Mouse (Mus musculus) natural killer cell, adult 2 months (primary cell): ENCODE measurements around the gene Nphp4.

Source experiments
- DNase-seq, 2 experiments: peaks; one replicate each; pipeline ENCODE4 v3.0.0; 2022; ENCODE audit warnings: low spot score in 2 of 2

Gene Nphp4

DNA sequence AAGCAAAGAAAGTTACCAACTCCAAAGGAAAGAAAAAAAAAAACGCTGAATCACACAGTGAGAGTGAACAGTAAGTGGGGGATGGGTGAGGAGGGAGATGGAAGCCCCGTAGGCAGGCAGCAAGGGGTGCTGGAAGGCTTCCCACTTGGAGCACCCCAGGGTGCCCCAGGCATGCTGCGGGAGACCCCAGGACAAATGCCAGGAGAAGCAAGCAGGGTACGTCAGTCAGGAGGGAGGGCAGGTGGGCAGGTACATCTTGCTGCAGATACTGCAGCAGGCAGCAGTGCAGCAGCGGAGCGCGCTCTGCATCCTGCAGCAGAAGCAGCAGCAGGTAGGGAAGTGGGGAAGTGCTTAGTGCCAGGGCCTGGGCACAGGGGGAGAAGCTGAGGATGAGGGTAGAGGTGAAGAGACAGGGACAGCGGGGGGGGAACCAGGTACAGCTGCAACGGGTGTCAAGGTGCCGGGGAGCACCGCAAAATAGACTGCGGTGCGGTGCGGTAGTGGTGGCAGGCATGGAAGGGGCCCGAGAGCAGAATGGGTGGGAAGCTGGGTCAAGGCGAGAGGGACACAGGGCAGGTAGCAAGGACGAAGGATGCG lies at the start of gene Nphp4:
Nphp4 (plus strand) TSS at position 280 of the 597 bp plus-strand sequence.
- DNase-seq = no peak

DNA sequence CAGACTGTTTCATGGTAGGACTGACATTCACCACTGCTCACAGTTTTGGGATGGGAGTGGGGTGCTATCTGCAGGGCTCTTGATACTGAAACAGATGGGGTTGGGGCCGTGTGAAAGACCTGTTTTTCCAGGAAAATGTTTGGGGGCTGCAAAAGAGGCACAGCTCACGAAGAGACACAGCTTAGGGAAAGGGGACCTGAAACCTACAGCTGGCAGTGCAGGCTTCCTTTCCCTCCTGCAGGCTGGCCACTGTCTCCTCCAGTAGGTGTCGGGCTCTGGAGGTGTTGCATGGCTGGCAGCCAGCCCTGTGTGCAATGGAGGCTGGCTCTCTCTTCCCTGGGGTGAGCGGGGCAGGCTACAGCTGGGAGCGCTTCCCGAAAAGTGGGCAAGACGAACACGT lies 48.2 kb upstream of the Nphp4 start:
- DNase-seq = no peak

DNA sequence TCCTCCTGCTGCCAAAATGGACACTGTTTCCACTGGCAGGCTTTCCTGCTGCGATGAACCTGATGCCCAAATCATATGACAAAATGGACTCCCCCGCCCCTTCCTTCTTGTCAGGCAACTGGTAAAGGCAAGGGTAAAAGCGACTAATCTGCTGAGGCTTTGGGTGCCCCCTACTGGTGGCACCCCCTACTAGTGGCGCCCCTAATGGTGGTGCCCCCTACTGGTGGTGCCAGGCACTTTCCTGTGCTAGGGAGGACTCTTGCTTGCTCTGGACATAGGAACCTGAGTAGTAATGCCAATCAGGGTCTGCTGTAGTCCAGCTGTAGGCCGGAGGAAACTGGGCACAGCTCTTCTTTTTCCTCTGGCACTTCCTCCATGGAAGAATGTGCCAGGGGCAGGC lies 44.2 kb upstream of the Nphp4 start:
- peak in 1 of 2 experiments; percentile 42 for DNase-seq

DNA sequence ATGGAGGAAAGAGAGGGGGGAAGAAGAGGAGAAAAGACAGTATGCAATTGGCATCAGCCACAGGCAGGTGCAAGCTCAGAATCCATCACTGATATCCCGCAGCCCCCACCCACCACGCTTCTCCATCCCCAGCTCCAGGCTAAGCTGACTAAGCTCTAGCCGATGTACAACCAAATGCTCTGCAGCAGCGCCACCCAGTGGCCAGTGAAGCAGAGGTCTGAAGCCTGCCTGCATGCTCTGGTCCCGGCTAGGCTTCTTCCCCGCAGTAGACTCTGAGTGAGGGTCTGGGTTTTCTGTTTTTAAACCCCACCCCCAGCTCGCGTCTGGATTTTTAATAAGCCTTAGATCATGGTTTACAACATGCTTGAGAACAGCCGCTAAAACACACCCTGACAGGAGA lies 41.7 kb upstream of the Nphp4 start:
- peak; percentile 53 to 69 for DNase-seq

DNA sequence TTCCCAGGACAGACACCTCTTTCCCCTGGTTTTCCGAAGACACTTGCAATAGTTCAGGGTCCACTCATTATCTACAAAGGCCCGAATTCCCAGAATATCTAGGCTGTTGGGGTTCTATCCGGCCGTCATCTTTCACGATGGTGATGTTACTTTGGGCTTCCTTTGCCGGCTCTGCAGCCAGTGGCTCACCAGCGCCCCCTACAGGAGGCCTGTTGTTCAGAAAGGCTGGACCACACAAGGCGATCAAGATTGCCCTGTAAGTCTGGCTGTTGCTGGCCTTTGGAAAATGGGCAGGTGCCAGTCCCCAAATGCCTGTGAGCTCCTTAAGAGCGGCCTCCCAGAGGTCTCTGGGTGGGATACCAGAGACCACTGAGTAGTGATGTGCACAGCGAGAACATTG lies 41.3 kb upstream of the Nphp4 start:
- peak; percentile 42 to 60 for DNase-seq

DNA sequence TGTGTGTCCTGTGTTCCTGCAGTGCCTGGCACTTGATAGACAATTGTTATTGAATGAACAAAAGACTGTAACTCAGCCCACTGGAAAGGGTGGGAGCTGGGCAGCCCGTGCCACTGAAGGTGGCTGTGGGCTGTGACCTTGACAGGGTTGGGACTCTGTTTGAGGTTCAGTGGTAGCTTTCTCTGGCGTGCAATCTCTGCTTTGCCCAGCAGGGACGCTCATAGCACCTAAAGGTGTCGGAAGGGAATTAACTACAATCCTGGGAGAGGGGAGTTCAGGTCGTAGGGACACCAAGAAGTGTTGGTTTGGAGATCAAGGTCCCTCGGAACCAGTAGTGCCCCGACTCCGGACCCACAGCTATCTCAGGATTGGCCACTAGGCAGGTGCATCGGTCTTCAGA lies 35.6 kb upstream of the Nphp4 start:
- DNase-seq = no peak

DNA sequence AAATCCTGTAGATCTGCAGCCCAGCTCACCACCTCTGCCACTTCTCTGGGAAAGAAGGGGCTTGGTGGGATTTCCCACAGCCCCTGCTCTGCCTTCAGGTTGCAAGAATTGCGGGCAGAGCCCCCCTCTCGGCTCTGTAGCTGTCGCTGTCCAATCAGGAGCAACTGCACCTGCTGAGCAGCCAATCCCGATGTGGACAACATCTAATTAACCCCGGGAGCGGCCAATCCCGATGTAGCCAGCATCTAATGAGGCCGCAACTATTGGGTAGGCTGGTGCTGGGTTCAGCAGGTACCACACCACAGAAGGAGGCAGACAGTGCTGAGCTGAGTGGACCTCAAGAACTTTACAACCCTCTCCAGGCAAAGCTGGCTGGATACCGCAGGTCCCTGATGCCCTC lies 35.0 kb upstream of the Nphp4 start:
- no peak for DNase-seq

DNA sequence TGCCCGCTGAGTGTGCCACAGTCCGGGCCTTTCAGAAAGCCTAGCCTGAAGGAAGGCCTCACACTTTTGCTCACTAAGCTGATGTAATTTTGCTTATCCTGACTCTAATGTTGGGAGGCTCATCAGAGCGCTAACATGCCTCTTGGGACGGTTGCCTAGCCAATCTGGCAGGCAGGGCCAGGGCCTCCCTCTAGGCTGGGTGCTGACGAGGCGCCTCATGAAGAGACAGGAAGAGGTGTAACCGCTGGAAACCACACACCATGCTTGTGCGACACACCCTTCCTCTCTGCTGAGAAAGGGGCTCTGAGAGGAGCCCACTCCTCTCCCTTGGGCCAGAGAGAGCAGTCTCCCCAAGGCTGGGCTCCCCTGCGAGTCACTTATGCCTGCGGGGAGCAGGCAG lies 30.3 kb upstream of the Nphp4 start:
- peak; percentile 65 to 74 for DNase-seq

DNA sequence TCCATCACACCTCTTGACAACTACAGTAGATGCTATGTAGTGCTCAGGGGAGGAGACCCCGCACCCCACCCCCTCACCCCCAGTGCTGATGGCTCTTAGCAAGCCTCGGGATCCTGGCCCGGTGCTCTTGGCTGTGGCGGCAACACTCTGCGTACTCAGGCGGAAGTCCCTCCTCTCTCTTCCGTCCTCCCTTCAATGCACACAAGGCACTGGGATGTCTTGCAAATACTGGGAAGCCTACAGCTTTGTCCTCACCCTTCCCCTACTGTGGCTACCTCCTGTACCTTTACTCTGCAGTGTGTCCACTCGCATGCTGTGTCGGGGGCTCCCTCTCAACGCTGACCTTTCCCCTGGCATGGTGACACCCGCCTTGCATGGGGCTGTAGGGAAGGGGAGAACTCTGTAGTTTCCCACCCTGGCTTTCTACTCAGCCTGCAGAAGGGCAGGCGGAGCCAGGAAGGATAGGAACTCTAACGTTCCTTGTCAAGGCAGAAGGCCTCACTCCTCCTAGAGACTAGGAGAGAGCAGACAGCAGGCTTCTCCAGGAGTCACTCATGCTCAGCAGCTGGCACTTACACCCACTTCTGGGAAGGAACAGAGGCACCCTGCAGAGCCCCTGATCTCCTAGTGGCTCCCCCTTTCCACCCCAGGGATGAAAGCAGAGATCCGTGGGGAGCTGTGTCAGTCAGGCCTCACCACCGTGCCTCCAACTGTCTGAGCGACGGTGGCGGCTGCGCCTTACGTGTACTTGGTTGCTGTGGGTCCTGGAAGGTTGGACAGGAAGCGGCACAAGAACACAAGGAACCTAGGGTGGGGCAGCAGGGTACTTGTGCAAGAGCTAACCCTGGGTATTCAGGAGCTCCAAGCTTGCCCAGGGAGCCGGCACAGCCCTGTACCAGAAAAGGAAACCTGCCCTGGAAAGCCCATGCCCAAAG lies 28.5 kb upstream of the Nphp4 start:
- DNase-seq = no peak

DNA sequence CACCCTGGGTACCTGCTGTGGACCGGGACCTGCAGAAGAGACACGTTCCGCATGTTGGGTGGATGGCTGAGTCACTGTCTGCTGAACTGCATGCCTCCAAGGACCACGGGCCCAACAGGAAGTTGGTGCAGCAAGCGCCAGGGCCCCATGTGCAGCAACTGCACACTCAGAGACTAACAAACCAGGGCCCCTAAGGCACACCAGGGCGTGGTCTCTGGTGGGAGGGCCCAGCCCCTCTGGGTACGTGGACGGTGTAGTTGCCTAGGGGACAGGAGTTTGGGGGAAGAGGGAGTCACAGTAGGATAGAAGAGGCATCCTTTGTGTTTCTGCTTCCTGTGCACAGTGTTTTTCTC lies 27.9 kb upstream of the Nphp4 start:
- DNase-seq = peak; percentile 75 to 76

DNA sequence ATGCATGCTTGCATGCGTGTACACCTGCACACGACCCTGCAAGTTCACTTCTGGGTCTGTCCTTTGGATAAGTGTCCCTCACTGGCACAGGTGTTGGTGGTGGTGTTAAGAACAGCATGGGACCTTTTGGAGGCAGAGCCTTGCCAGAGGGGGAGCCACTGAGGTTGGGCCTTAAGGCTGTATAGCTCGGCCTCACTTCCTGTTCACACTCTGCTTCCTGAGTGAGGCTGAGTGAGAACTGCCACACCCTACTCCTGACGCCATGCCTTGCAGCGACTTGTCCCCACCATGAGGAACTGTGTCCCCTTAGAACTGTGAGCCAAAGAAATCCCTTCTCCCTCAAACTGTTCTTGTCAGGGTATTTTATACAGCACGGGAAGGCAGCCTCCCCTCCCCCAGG lies 25.1 kb upstream of the Nphp4 start:
- peak; percentile 38 to 59 for DNase-seq

DNA sequence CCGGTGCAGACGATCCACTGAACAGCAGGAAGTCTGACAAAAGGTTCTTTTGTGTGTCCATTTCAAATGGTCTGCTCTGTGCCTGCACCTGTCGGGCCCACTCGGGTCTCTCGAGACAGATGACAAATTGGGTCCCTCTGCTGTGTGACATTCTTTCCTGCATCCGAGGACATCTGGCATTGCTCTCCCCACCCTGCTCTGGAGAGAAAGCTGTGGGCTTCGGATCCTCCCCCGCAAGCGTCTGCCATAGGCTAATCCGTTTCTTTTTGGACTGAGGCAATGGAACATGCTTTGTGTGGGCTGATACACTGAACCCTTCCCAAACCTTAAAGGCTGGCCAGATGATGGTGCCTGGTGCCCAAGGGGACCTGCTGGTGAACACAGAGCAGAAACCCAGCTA lies 23.4 kb upstream of the Nphp4 start:
- DNase-seq = no peak

DNA sequence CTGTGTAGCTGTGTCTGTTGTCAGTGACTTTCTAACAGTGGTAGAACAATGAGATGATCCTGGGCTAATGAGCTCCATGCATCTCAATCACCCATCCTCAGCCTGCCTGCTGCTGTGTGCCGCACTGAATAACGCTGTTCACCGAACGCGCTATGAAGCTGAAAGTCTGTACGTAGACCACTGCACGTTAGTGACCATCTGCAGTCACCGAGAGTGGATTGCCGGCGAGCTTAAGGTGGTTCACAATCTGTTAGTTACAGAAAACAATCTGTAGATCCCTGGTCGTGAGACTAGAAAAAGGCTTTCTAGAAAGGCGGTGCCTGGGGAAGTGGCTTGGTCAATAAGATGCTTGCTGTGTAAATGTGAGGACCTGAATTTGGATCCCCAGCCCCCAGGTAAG lies 22.4 kb upstream of the Nphp4 start:
- DNase-seq = no peak

DNA sequence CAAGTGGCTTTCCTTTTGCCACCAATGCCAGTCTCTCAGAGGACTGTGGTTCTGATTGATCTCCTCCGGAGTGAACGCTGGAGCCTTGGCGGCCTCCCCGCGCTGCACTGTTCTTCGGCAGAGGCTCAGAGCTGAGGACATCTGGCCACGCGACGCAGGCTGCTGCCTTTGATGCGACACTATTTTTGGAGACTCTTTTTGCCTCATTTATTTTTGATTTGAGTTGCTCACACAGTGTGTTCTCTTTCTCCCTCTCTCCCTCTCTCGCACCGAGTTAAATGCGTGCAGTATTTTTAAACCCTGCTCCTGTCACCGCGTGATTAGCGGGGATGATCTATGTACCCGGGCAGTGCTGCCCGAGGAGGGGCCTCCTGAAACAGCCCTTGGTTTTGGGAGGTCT lies 19.9 kb upstream of the Nphp4 start:
- no peak for DNase-seq

DNA sequence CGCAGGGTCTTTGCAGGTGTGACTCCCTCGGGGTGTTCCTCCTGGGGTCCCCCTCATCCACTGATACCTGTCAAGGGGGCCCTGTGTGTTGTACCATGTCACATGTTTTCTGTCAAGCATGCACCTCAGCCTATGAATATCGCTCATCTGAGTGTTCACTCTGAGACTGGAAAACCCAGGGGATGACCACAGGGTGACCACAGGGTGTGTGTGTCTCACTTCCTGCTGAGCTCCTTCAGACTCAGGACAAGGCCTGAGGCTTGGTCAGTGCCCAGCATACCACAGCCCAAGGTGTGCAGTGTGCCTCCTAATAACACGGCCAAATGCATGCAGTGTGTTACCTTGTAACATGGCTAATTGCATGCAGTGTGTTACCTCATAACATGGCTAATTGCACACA lies 18.8 kb upstream of the Nphp4 start:
- DNase-seq = peak; percentile 73 to 88

DNA sequence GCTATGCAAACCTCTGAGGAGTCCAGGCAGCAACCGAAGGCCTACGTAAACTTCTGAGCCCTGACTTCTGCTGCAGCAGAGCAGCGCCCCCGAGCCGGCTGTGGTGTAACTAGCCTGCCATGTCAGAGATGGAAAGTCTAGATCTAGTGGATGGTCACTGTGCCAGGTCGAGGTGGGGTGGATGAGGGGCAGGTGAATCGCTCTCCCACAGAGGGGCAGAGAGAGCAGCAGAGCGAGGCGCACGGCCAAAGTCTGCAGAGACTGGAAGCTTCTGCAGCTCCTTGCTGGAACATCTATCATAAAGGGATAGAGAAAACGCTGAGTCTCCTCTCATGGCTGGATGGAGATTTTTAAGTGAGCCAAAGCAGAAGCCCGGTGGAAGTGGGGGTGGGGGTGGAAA lies 14.0 kb upstream of the Nphp4 start:
- DNase-seq = no peak

DNA sequence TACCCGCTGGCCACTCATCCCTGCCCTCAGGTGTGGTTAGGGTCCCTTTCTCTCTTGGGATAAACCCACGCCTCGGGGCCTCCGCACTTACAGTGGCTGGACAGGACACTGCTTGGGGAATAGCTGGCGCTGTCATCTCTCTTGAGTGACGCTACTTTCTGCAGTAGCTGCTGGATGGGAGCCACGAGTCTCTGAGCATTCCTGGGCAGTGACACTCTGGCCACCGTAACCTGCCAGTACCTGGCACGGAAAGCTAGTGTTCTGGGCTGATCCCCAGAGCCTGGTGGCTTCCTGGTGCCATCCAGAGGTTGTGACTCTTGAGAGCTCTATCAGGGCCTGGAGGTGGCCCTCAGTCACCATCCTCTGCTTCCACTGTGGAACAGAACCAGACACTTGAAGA lies 13.4 kb upstream of the Nphp4 start:
- DNase-seq = no peak

DNA sequence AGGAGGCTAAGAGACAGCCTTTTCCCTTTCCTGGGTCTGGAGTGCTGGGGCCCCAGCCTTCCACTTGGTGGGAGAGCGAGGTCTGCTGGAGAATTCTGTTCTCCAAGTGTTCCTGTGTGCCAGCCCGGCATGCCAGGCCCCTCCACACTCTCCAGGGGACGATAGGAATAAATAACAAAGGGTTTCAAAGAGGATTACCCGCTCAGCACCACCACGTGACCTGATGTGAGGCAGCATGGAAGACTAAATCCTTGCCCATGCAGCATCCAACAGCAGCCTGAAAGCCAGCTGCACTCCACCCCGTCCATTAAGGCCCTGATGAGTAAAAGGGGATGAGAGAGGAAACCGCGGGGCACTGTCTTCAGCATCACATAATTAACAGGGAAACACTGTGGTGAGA lies 11.4 kb upstream of the Nphp4 start:
- no peak for DNase-seq

DNA sequence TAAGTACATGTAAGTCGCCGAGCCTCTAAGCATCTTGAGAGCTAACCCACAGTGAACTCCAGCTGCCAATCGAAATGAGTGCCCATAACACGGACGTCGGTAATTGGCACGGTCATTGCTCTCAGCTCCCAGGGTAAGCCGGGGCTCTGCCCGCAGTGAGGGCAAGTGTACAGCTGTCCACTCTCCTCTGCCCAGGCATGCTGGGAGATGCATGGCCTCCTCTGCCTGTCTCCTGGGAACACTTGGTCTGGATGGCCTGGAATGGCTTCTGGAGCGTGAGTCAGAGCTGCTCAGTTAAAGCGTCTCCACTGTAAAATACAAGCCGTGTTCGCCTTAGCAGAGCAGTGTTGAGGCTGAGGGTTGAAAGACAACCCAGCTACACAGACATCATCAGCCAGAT lies 9.9 kb upstream of the Nphp4 start:
- no peak for DNase-seq

DNA sequence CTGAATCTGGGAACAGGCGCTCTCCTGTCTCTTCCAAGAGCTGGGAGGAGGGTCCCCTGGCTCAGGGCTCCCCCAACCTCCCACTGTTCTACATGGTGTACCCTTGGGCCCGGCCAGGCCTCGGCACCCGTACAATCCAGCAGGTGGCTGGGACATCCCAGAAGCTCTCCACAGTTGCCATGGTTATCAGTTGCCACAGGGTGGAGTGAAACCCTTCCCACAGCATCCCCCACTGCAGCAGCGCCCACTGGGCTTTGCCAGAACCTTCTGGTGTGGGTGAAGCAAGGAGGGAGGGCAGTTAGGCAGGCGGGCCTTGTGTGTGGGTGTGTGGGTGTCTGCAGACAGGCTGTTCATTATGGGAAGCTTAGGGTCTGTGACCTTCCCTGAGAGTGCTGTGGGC lies 8.6 kb upstream of the Nphp4 start:
- no peak for DNase-seq

DNA sequence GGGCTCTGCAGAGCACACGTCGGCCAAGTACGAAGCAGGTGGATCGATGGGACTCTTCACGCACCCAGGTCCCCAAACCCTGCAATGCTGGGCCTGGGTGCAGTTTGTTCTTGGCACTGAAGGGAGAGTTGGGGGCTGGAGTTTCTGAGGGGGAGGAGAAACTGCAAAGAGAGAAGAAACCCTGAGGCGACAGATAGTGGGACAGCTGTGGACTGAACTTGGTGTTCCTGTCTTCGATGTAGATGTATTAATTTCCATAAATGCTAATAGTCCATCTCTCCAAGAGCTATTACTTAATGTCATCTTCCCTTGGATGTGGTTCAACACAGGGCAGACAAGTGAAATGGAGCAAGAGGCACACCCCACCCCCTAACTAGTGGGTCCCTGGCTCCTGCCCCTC lies 565 bp upstream of the Nphp4 start:
- DNase-seq = no peak

DNA sequence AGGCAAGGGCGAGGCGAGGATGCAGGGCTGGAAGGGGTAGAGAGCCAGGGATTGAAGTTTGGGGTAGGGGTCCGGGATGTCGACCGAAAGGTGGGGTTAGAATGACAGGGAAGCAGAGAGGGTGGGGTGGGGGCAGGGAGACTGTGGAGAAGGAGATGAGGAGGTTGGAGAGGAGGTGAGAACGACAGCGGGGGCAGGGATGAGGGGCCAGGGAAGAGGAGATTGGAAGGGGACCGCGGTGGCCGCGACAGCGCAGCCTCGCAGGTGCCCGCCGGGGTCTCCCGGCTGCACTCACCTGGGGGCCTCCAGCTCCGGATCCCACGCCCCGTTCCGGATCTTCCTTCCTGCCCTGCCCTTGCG lies 580 bp downstream of the Nphp4 start:
- DNase-seq = no peak

DNA sequence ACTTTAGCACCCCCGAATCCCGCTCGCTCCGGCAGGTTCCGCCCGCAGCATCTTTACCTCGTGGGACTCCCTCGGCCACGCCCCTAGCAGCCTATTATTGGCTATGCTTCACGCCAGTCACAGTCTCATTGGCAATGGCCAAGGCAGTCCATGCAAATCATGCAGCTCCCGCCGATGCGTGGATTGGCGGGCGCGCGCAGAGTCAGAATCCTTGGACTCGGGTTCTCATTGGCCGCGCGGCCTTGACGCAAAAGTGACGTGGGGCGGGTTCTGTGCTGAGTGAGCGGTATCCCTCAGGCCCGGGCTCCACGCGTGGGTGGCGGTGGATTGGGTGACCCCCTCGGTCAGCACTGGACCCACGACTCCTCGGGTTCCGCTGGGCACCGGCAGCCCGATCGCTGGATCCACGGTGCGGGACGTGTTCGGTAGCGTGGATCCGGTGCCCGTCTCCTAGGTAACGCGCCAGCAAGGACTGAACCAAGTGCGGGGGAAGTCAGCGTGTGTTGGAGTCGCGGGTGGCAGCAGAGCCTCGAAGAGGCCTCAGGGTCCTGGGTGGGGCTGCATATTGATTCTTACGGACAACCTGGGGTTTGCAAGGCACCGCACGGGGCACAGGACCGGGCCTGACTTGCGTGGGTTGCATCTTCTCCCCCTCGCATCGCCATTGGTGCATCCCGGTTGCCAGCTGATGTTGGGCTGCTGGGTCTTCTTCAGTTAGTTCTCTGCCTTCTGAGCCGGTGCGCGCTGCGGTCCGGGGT lies 1.1 kb downstream of the Nphp4 start, which contains the start of gene Kcnab2:
Kcnab2 (minus strand) TSS at position 406 of the 758 bp plus-strand sequence.
- DNase-seq = peak; percentile 98 to 99
